Mouse (Mus musculus): Measurements from ENCODE around the gene Nell2. TPM values are rescaled to one million over a fixed set of nuclear protein-coding genes. Genes with fewer than 3 reads are reported as not detected.
A peak's percentile ranks its signal among the peaks of the same experiment; 100 is the strongest.

The Nell2 gene
- polyA plus RNA-seq (2014; fragmentation: Nextera tagmentation; extraction: Ambion mirVana): 3.2 and 4.2 TPM in 2 replicates

DNA sequence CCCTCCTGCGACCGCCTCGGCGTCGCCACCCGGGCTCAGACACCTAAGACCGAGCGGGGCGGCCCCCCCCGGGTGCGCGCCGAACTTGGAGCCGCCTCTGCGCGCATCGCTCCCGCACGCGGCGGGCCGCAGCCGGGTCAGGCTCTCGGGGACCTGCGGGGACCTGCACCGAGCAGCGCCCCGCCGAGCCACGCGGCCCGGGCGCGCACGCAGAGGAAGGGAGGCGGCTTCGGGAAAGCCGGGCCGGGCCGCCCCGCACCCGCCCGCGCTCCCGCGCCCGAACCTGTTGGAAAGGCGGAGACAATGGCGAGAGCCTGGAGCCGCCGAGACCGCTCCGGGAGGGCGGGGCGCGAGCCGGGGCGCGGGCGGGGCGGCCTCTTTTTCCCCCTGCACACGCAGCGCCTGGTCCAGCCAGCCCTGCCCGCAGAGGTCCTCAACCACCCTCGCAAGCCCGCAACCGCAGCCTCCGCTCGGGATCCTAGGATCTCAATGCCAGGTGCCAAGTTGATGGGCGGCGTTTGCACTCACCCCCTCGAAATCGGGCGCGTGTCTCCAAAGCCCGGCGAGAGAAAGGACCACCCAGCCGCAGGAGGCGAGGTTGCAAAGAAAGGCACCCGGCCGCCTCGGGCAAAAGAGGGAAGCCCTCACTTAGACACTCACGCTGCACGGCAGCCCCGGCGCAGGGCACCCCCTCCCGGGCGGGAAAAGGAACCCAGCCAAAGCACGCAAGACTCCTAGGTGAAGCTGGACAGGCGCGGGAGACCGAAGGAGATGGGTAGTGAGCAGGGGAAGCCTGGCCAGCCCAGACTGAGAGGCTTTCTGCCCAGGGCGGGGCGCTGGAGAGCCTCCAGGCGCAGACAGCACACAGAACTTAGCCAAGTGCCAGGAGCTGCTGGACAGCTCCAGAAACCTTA is at the start of gene Nell2:
Gene Nell2 (minus strand): TSS at position 612 of the 914 bp plus-strand sequence.
- peaks cover 5% of the 10 kb centered on the region; the same call in 1 of the 2 replicates for H3K4me1 ChIP-seq (ENCODE audit: control insufficient read depth, insufficient read depth, low read length)
- H3K9ac ChIP-seq (ENCODE audit: low read length): peak within 1 kb of the TSS; percentile 34; the same call in 1 of the 2 replicates
- ATAC-seq (ENCODE audit: insufficient number of reproducible peaks, low FRiP score, low TSS enrichment, low read depth) (peak; percentile 76), DNase-seq (ENCODE audit: low spot score) (peak; percentile 74)
- H3K4me2 ChIP-seq (ENCODE audit: low read depth, severe bottlenecking): peak within 1 kb of the TSS; percentile 100
- H3K27ac ChIP-seq (replicated peaks; ENCODE audit: low read depth, low read length): no peak within 1 kb of the TSS
- H3K36me3 ChIP-seq (ENCODE audit: control insufficient read depth, insufficient read depth, low read length): no peaks in the 10 kb centered on the region
- no peaks in the 10 kb centered on the region for H3K9me3 ChIP-seq (ENCODE audit: control insufficient read depth, low read length)
- peaks cover 23% of the 10 kb centered on the region for H3K27me3 ChIP-seq (ENCODE audit: control insufficient read depth, insufficient read depth, low read length)
- under 1% methylated on average over 67 of the region's 95 CpGs for WGBS
- H3K4me3 ChIP-seq (ENCODE audit: low read depth, low read length): peak within 1 kb of the TSS; percentile 56

DNA sequence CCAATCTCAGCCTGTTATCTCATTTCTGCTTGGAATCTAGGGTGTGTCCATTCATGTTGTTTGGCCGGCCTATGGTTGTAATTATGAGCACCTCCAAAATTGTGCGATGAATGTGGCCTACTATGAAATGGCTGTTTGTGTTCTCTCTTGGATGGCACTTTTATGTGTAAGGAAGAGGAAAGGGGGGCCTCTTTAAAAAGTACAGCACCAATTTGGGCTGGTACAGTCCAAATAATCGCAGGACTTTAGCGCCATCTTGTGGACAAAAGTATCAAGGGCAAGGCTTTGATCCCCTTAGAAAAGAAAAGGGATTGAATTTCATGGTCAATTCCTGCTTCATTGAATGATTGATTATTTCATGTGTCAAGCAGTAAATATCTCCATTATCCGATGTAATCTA is 46.3 kb upstream of the Nell2 start:
- Histone ChIP-seq H3K27ac (replicated peaks; ENCODE audit: low read depth, low read length) (no peak overlapping the region), H3K4me2 (ENCODE audit: low read depth, severe bottlenecking) (no peak overlapping the region), H3K9me3 (ENCODE audit: control insufficient read depth, low read length) (no peaks in the 10 kb centered on the region), H3K27me3 (ENCODE audit: control insufficient read depth, insufficient read depth, low read length) (no peaks in the 10 kb centered on the region), H3K9ac (ENCODE audit: low read length) (no peak overlapping the region), H3K36me3 (ENCODE audit: control insufficient read depth, insufficient read depth, low read length) (no peaks in the 10 kb centered on the region), H3K4me1 (ENCODE audit: control insufficient read depth, insufficient read depth, low read length) (no peaks in the 10 kb centered on the region), H3K4me3 (ENCODE audit: low read depth, low read length) (no peak overlapping the region)
- 14% methylated on average over 5 of the region's 5 CpGs for WGBS
- DNase-seq (ENCODE audit: low spot score): peak; percentile 73
- no peak for ATAC-seq (ENCODE audit: insufficient number of reproducible peaks, low FRiP score, low TSS enrichment, low read depth)

- H3K27me3 ChIP-seq (ENCODE audit: control insufficient read depth, insufficient read depth, low read length): no peaks in the 10 kb centered on the region
- H3K4me3 ChIP-seq (ENCODE audit: low read depth, low read length): no peak overlapping the region
- no peak overlapping the region for H3K9ac ChIP-seq (ENCODE audit: low read length)
- ATAC-seq (ENCODE audit: insufficient number of reproducible peaks, low FRiP score, low TSS enrichment, low read depth) (no peak), DNase-seq (ENCODE audit: low spot score) (no peak)
- WGBS: 88% methylated on average over 6 of the region's 6 CpGs
- no peaks in the 10 kb centered on the region for H3K9me3 ChIP-seq (ENCODE audit: control insufficient read depth, low read length)
- no peaks in the 10 kb centered on the region for H3K4me1 ChIP-seq (ENCODE audit: control insufficient read depth, insufficient read depth, low read length)
- H3K27ac ChIP-seq (replicated peaks; ENCODE audit: low read depth, low read length): no peak overlapping the region
- no peak overlapping the region for H3K4me2 ChIP-seq (ENCODE audit: low read depth, severe bottlenecking)
- H3K36me3 ChIP-seq (ENCODE audit: control insufficient read depth, insufficient read depth, low read length): no peaks in the 10 kb centered on the region
These were observed 41.2 kb upstream of the Nell2 start for GRCm38 (mm10) chr15:95569606-95570005.

- H3K9ac ChIP-seq (ENCODE audit: low read length): no peak overlapping the region
- H3K4me3 ChIP-seq (ENCODE audit: low read depth, low read length): no peak overlapping the region
- no peaks in the 10 kb centered on the region for H3K4me1 ChIP-seq (ENCODE audit: control insufficient read depth, insufficient read depth, low read length)
- no peak overlapping the region for H3K4me2 ChIP-seq (ENCODE audit: low read depth, severe bottlenecking)
- H3K27me3 ChIP-seq (ENCODE audit: control insufficient read depth, insufficient read depth, low read length): no peaks in the 10 kb centered on the region
- no peak for ATAC-seq (ENCODE audit: insufficient number of reproducible peaks, low FRiP score, low TSS enrichment, low read depth)
- DNase-seq (ENCODE audit: low spot score): no peak
- H3K36me3 ChIP-seq (ENCODE audit: control insufficient read depth, insufficient read depth, low read length): no peaks in the 10 kb centered on the region
- H3K27ac ChIP-seq (replicated peaks; ENCODE audit: low read depth, low read length): no peak overlapping the region
- no peaks in the 10 kb centered on the region for H3K9me3 ChIP-seq (ENCODE audit: control insufficient read depth, low read length)
- WGBS: 96% methylated on average over 2 of the region's 2 CpGs
These were observed 36.8 kb upstream of the Nell2 start for GRCm38 (mm10) chr15:95565160-95565559.

- Histone ChIP-seq H3K36me3 (ENCODE audit: control insufficient read depth, insufficient read depth, low read length) (no peaks in the 10 kb centered on the region), H3K4me3 (ENCODE audit: low read depth, low read length) (no peak overlapping the region), H3K27me3 (ENCODE audit: control insufficient read depth, insufficient read depth, low read length) (no peaks in the 10 kb centered on the region), H3K4me2 (ENCODE audit: low read depth, severe bottlenecking) (no peak overlapping the region), H3K4me1 (ENCODE audit: control insufficient read depth, insufficient read depth, low read length) (no peaks in the 10 kb centered on the region), H3K9ac (ENCODE audit: low read length) (no peak overlapping the region), H3K27ac (replicated peaks; ENCODE audit: low read depth, low read length) (no peak overlapping the region), H3K9me3 (ENCODE audit: control insufficient read depth, low read length) (no peaks in the 10 kb centered on the region)
- ATAC-seq (ENCODE audit: insufficient number of reproducible peaks, low FRiP score, low TSS enrichment, low read depth): no peak
- DNase-seq (ENCODE audit: low spot score): no peak
- 95% methylated on average over 5 of the region's 5 CpGs for WGBS
These were observed 32.9 kb upstream of the Nell2 start for GRCm38 (mm10) chr15:95561303-95561702.

DNA sequence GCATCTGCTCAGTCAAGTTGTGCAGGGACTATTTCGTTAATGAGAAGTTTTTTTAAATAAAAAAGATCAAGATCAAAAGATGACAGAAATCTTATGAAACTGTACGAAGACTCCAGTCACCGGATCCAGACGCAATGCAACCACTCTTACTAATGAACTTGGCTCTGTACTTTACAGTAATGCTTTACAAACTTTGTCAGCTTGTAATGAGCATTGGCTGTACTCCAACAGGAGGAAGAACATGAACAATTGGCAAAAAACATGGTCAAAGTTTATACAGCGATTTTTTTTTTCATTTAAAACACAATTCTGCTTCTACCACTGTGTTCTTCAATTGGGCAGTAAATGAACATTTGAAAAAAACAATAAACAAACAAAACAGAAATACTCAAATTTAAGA is 21.7 kb upstream of the Nell2 start:
- Histone ChIP-seq H3K4me2 (ENCODE audit: low read depth, severe bottlenecking) (no peak overlapping the region), H3K9me3 (ENCODE audit: control insufficient read depth, low read length) (no peaks in the 10 kb centered on the region), H3K27me3 (ENCODE audit: control insufficient read depth, insufficient read depth, low read length) (no peaks in the 10 kb centered on the region), H3K9ac (ENCODE audit: low read length) (no peak overlapping the region), H3K36me3 (ENCODE audit: control insufficient read depth, insufficient read depth, low read length) (no peaks in the 10 kb centered on the region), H3K27ac (replicated peaks; ENCODE audit: low read depth, low read length) (no peak overlapping the region), H3K4me1 (ENCODE audit: control insufficient read depth, insufficient read depth, low read length) (no peaks in the 10 kb centered on the region), H3K4me3 (ENCODE audit: low read depth, low read length) (no peak overlapping the region)
- whole genome bisulfite sequencing: 87% methylated on average over 5 of the region's 5 CpGs
- DNase-seq (ENCODE audit: low spot score): no peak
- ATAC-seq (ENCODE audit: insufficient number of reproducible peaks, low FRiP score, low TSS enrichment, low read depth): no peak

DNA sequence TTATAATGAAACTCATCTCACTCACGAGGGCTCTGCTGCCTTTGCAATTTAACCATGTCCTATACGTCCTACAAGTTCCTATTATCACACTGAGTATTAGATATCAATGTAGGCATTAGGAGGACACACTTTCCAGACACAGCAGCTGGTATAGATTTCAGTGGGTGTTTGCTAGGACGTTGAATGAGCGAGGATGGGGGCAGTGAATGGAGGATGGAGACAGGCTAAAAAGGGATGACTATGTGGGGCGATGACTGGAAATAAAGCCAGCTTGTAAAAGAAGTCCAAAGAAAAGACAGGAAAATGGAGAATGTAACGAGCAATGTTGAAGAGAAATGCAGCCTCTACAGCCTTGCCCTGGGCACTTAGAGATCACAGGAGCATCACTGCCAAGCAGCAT is 14.3 kb upstream of the Nell2 start:
- DNase-seq (ENCODE audit: low spot score) (no peak), ATAC-seq (ENCODE audit: insufficient number of reproducible peaks, low FRiP score, low TSS enrichment, low read depth) (no peak)
- no peaks in the 10 kb centered on the region for H3K9me3 ChIP-seq (ENCODE audit: control insufficient read depth, low read length)
- no peak overlapping the region for H3K27ac ChIP-seq (replicated peaks; ENCODE audit: low read depth, low read length)
- H3K27me3 ChIP-seq (ENCODE audit: control insufficient read depth, insufficient read depth, low read length): no peaks in the 10 kb centered on the region
- H3K4me1 ChIP-seq (ENCODE audit: control insufficient read depth, insufficient read depth, low read length): no peaks in the 10 kb centered on the region
- H3K4me2 ChIP-seq (ENCODE audit: low read depth, severe bottlenecking): no peak overlapping the region
- WGBS: 73% methylated on average over 6 of the region's 6 CpGs
- no peak overlapping the region for H3K9ac ChIP-seq (ENCODE audit: low read length)
- H3K36me3 ChIP-seq (ENCODE audit: control insufficient read depth, insufficient read depth, low read length): no peaks in the 10 kb centered on the region
- H3K4me3 ChIP-seq (ENCODE audit: low read depth, low read length): no peak overlapping the region

DNA sequence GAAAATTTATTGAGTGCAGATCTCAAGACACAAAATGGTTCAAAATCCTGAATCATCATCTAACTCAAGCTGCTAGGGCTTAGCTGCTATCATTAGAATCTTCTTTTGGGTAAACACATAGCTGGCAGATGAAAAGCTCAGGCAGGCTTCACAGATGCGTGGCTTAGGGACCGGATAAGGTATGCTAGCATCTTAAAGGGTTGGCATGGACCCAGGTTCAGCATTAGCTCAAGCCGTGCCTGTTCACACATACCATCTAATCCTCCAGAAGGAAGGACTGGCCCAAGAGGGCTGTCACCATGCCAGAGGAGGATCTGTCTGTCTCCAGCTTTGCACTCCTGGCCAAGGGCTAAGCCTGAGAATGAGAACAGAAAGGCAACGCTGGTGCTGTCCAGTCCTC is 8.4 kb upstream of the Nell2 start:
- no peaks in the 10 kb centered on the region for H3K36me3 ChIP-seq (ENCODE audit: control insufficient read depth, insufficient read depth, low read length)
- no peaks in the 10 kb centered on the region for H3K4me1 ChIP-seq (ENCODE audit: control insufficient read depth, insufficient read depth, low read length)
- H3K9me3 ChIP-seq (ENCODE audit: control insufficient read depth, low read length): no peaks in the 10 kb centered on the region
- H3K4me3 ChIP-seq (ENCODE audit: low read depth, low read length): no peak overlapping the region
- H3K27ac ChIP-seq (replicated peaks; ENCODE audit: low read depth, low read length): no peak overlapping the region
- 87% methylated on average over 4 of the region's 4 CpGs for WGBS
- H3K4me2 ChIP-seq (ENCODE audit: low read depth, severe bottlenecking): no peak overlapping the region
- ATAC-seq (ENCODE audit: insufficient number of reproducible peaks, low FRiP score, low TSS enrichment, low read depth) (no peak), DNase-seq (ENCODE audit: low spot score) (no peak)
- H3K27me3 ChIP-seq (ENCODE audit: control insufficient read depth, insufficient read depth, low read length): no peaks in the 10 kb centered on the region
- H3K9ac ChIP-seq (ENCODE audit: low read length): no peak overlapping the region

All from limb, embryonic 11.5 days (tissue).